Mouse (Mus musculus): ENCODE data around the gene Gm17509. TPM values are rescaled to one million over a fixed set of nuclear protein-coding genes. Genes with fewer than 3 reads are reported as not detected.

Gene Gm17509
- polyA plus RNA-seq, 1 experiment from 2014 or later, result not detected

DNA sequence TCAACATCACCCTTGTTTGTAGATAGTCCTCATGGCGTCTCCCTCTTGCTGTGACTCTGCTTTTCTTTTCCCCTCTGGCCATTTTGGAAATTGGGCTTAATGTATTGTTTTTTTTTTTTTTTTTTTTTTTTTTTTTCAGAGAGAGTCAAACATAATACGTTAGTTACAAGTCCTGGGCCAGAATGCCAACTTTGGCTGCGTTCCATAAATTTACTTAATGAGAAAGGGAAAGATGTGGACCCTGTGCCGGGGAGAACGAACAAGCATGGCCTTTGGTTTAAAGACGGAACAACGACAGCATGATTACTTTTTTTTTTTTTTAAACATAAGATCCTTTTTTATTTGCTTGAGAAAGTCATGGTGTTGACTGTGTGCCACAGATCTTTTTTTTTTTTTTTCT, 13.6 kb upstream of the Gm17509 start:
- no peaks in the 10 kb centered on the region for H3K36me3 ChIP-seq (ENCODE audit: control insufficient read depth, insufficient read depth, low read length)
- no peaks in the 10 kb centered on the region for H3K4me1 ChIP-seq (replicated peaks; ENCODE audit: control insufficient read depth, insufficient read depth, low read length)
- H3K9me3 ChIP-seq (ENCODE audit: control insufficient read depth, low read length), result no peaks in the 10 kb centered on the region
- 78% methylated on average over 7 of the region's 7 CpGs for WGBS
- no peak for ATAC-seq (replicated peaks; ENCODE audit: low FRiP score, low TSS enrichment, low read depth)
- H3K4me2 ChIP-seq (ENCODE audit: low read length), result no peak overlapping the region
- DNase-seq (ENCODE audit: low spot score), result no peak
- H3K27ac ChIP-seq (ENCODE audit: low read depth), result no peak overlapping the region
- H3K9ac ChIP-seq (ENCODE audit: low read length), result no peak overlapping the region
- no peaks in the 10 kb centered on the region for H3K27me3 ChIP-seq (replicated peaks; ENCODE audit: control insufficient read depth, insufficient read depth, low read length)
- H3K4me3 ChIP-seq (ENCODE audit: low read depth, low read length), result no peak overlapping the region

DNA sequence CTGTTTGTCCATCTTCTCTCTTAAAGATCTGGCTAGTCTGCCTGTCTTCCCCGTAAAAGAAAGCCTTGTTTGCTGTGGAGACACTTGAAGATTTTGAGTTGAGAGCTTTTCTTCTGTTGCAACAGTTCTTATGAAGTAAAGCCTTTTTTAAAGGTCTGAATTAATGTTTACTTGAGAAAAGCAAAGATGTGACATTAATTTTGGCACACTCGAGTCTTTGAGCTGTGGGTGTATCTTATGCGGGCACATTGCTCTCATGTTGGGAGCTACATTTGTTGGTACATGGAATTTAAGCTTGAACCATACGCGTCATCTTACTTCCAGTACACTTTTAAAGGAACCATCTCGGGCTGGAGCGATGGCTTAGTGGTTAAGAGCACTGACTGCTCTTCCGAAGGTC, 12.9 kb upstream of the Gm17509 start:
- Histone ChIP-seq H3K27ac (ENCODE audit: low read depth) (no peak overlapping the region), H3K27me3 (replicated peaks; ENCODE audit: control insufficient read depth, insufficient read depth, low read length) (no peaks in the 10 kb centered on the region), H3K4me3 (ENCODE audit: low read depth, low read length) (no peak overlapping the region), H3K9me3 (ENCODE audit: control insufficient read depth, low read length) (no peaks in the 10 kb centered on the region), H3K36me3 (ENCODE audit: control insufficient read depth, insufficient read depth, low read length) (no peaks in the 10 kb centered on the region), H3K9ac (ENCODE audit: low read length) (no peak overlapping the region), H3K4me1 (replicated peaks; ENCODE audit: control insufficient read depth, insufficient read depth, low read length) (no peaks in the 10 kb centered on the region), H3K4me2 (ENCODE audit: low read length) (no peak overlapping the region)
- ATAC-seq (replicated peaks; ENCODE audit: low FRiP score, low TSS enrichment, low read depth) (no peak), DNase-seq (ENCODE audit: low spot score) (no peak)
- 88% methylated on average over 8 of the region's 8 CpGs for WGBS

GRCm38 (mm10) chr13:117230371-117231110, 9.7 kb upstream of the Gm17509 start:
- 77% methylated on average over 6 of the region's 6 CpGs for WGBS
- Histone ChIP-seq H3K36me3 (ENCODE audit: control insufficient read depth, insufficient read depth, low read length) (no peaks in the 10 kb centered on the region), H3K27ac (ENCODE audit: low read depth) (no peak overlapping the region), H3K27me3 (replicated peaks; ENCODE audit: control insufficient read depth, insufficient read depth, low read length) (no peaks in the 10 kb centered on the region), H3K4me3 (ENCODE audit: low read depth, low read length) (no peak overlapping the region), H3K9ac (ENCODE audit: low read length) (no peak overlapping the region), H3K9me3 (ENCODE audit: control insufficient read depth, low read length) (no peaks in the 10 kb centered on the region), H3K4me1 (replicated peaks; ENCODE audit: control insufficient read depth, insufficient read depth, low read length) (no peaks in the 10 kb centered on the region), H3K4me2 (ENCODE audit: low read length) (no peak overlapping the region)
- DNase-seq (ENCODE audit: low spot score) (no peak), ATAC-seq (replicated peaks; ENCODE audit: low FRiP score, low TSS enrichment, low read depth) (no peak)

DNA sequence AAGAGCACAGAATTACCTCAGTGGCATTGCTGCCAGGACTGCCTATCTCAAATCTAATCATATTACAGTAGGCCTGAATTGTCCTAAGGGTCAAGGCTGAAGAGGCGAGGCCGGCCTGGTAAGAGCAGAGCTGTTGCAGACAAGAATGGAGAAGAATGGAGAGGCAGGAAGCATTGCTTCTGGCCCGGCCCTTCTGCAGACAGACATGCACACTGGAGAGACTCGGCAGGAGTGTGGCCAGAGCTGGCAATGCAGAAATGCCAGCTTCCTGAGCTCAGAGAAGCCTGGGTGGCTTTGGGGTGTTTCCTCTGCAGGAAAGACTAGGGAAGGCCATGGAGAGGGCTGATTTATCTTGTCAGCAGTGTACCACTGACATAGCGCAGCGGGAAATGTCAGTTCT, 4.7 kb upstream of the Gm17509 start:
- Histone ChIP-seq H3K4me3 (ENCODE audit: low read depth, low read length) (no peak overlapping the region), H3K27me3 (replicated peaks; ENCODE audit: control insufficient read depth, insufficient read depth, low read length) (peaks cover 16% of the 10 kb centered on the region), H3K9me3 (ENCODE audit: control insufficient read depth, low read length) (no peaks in the 10 kb centered on the region), H3K36me3 (ENCODE audit: control insufficient read depth, insufficient read depth, low read length) (no peaks in the 10 kb centered on the region), H3K4me2 (ENCODE audit: low read length) (no peak overlapping the region), H3K9ac (ENCODE audit: low read length) (no peak overlapping the region), H3K27ac (ENCODE audit: low read depth) (no peak overlapping the region), H3K4me1 (replicated peaks; ENCODE audit: control insufficient read depth, insufficient read depth, low read length) (no peaks in the 10 kb centered on the region; the same call in 1 of the 2 replicates)
- 57% methylated on average over 6 of the region's 6 CpGs for WGBS
- DNase-seq (ENCODE audit: low spot score) (peak; percentile 44), ATAC-seq (replicated peaks; ENCODE audit: low FRiP score, low TSS enrichment, low read depth) (no peak)

- Histone ChIP-seq H3K36me3 (ENCODE audit: control insufficient read depth, insufficient read depth, low read length) (no peaks in the 10 kb centered on the region), H3K9ac (ENCODE audit: low read length) (no peak overlapping the region), H3K27me3 (replicated peaks; ENCODE audit: control insufficient read depth, insufficient read depth, low read length) (peaks cover 23% of the 10 kb centered on the region), H3K9me3 (ENCODE audit: control insufficient read depth, low read length) (no peaks in the 10 kb centered on the region), H3K27ac (ENCODE audit: low read depth) (no peak overlapping the region), H3K4me2 (ENCODE audit: low read length) (no peak overlapping the region), H3K4me3 (ENCODE audit: low read depth, low read length) (no peak overlapping the region), H3K4me1 (replicated peaks; ENCODE audit: control insufficient read depth, insufficient read depth, low read length) (peaks cover 4% of the 10 kb centered on the region; the same call in 1 of the 2 replicates)
- ATAC-seq (replicated peaks; ENCODE audit: low FRiP score, low TSS enrichment, low read depth) (no peak), DNase-seq (ENCODE audit: low spot score) (peak; percentile 24)
- 60% methylated on average over 2 of the region's 2 CpGs for WGBS
Observed at GRCm38 (mm10) chr13:117224901-117225300, 4.0 kb upstream of the Gm17509 start.

- no peak for DNase-seq (ENCODE audit: low spot score)
- WGBS, result 53% methylated on average over 5 of the region's 5 CpGs
- H3K9ac ChIP-seq (ENCODE audit: low read length), result no peak overlapping the region
Observed at GRCm38 (mm10) chr13:117223125-117223524, 2.2 kb upstream of the Gm17509 start.

DNA sequence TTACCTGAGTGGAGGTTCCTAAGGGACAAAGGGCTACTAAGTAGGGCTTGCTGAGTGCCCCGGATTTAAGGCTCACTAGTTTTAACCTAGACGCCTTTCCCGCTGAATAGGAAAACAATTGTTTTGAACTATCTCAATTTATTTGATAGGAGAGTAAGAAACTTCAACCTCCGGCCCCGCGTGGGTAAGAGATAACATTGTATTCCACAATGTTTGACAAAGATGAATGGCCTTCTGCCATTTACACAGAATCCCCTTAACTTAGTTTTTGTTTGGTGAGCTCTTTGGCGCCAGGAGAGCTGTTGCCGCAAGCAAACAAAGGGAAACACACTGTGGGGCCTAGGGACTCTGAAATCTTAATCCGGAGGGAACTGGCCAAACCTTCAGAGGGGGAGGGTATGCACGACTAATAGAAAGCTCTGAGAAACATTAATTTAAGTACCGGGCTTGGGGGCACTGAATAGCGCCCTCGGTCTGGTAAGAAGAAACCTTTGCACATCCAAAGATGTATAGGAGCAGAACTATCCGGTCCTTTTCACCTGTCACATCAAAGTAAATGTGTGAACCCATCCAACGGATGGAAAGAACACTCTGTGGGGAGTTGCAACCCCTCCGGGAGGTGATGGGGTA, 889 bp downstream of the Gm17509 start:
- H3K4me2 ChIP-seq (ENCODE audit: low read length), result peak overlapping the region; percentile 83

More at GRCm38 (mm10) chr13:117223125-117223524, 2.2 kb upstream of the Gm17509 start:
- Histone ChIP-seq H3K4me1 (replicated peaks; ENCODE audit: control insufficient read depth, insufficient read depth, low read length) (peaks cover 4% of the 10 kb centered on the region; the same call in 1 of the 2 replicates), H3K36me3 (ENCODE audit: control insufficient read depth, insufficient read depth, low read length) (no peaks in the 10 kb centered on the region), H3K4me3 (ENCODE audit: low read depth, low read length) (no peak overlapping the region), H3K27ac (ENCODE audit: low read depth) (no peak overlapping the region), H3K4me2 (ENCODE audit: low read length) (no peak overlapping the region), H3K9me3 (ENCODE audit: control insufficient read depth, low read length) (no peaks in the 10 kb centered on the region), H3K27me3 (replicated peaks; ENCODE audit: control insufficient read depth, insufficient read depth, low read length) (peaks cover 28% of the 10 kb centered on the region)
- no peak for ATAC-seq (replicated peaks; ENCODE audit: low FRiP score, low TSS enrichment, low read depth)

GRCm38 (mm10) chr13:117218092-117218491, 2.8 kb downstream of the Gm17509 start:
- H3K27ac ChIP-seq (ENCODE audit: low read depth), result no peak overlapping the region
- no peak overlapping the region for H3K4me3 ChIP-seq (ENCODE audit: low read depth, low read length)
- ATAC-seq (replicated peaks; ENCODE audit: low FRiP score, low TSS enrichment, low read depth) (no peak), DNase-seq (ENCODE audit: low spot score) (no peak)
- no peak overlapping the region for H3K4me2 ChIP-seq (ENCODE audit: low read length)
- H3K27me3 ChIP-seq (replicated peaks; ENCODE audit: control insufficient read depth, insufficient read depth, low read length), result peaks cover 28% of the 10 kb centered on the region
- H3K9ac ChIP-seq (ENCODE audit: low read length), result no peak overlapping the region
- 78% methylated on average over 2 of the region's 2 CpGs for WGBS
- no peaks in the 10 kb centered on the region for H3K9me3 ChIP-seq (ENCODE audit: control insufficient read depth, low read length)
- H3K36me3 ChIP-seq (ENCODE audit: control insufficient read depth, insufficient read depth, low read length), result no peaks in the 10 kb centered on the region
- peaks cover 4% of the 10 kb centered on the region; the same call in 1 of the 2 replicates for H3K4me1 ChIP-seq (replicated peaks; ENCODE audit: control insufficient read depth, insufficient read depth, low read length)

More for the DNA sequence above, 889 bp downstream of the Gm17509 start:
- ATAC-seq (replicated peaks; ENCODE audit: low FRiP score, low TSS enrichment, low read depth) (no peak), DNase-seq (ENCODE audit: low spot score) (no peak)
- no peaks in the 10 kb centered on the region for H3K9me3 ChIP-seq (ENCODE audit: control insufficient read depth, low read length)
- H3K9ac ChIP-seq (ENCODE audit: low read length), result no peak overlapping the region
- 12% methylated on average over 16 of the region's 16 CpGs for WGBS
- H3K4me1 ChIP-seq (replicated peaks; ENCODE audit: control insufficient read depth, insufficient read depth, low read length), result peaks cover 4% of the 10 kb centered on the region; the same call in 1 of the 2 replicates
- peak overlapping the region; percentile 50 for H3K4me3 ChIP-seq (ENCODE audit: low read depth, low read length)
- H3K36me3 ChIP-seq (ENCODE audit: control insufficient read depth, insufficient read depth, low read length), result no peaks in the 10 kb centered on the region
- no peak overlapping the region for H3K27ac ChIP-seq (ENCODE audit: low read depth)
- H3K27me3 ChIP-seq (replicated peaks; ENCODE audit: control insufficient read depth, insufficient read depth, low read length), result peaks cover 28% of the 10 kb centered on the region
